Mouse (Mus musculus): Measurements from ENCODE around the gene Olfr370. TPM values are rescaled to one million over a fixed set of nuclear protein-coding genes. Genes with fewer than 3 reads are reported as not detected.

Olfr370 gene
- polyA plus RNA-seq, 1 experiment from 2014 or later = 0.09 TPM

DNA sequence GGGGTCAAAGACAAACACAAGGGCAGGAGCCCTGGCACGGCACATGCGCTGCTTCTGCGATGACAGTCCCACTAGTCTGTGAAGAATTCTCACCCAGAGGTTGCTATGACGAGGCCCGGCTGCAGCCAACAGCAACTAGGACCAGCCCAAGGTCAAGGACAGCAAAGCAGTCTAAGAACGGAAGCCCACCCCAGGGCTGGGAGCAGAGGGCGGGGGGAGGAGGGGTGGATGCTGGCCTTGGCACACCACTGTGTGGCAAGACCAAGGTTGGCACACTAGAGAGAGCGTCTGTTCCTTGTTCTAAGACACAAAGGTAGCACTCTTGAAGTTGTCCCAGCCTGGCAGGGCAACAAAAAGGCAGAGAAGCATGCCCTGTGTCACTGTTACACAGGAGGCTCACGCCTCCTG lies 41.8 kb downstream of the Olfr370 start:
- Histone ChIP-seq H3K9me3 (no peaks in the 10 kb centered on the region), H3K4me1 (replicated peaks) (peaks cover 75% of the 10 kb centered on the region), H3K4me2 (no peak overlapping the region), H3K27ac (peak overlapping the region; percentile 5; the same call in 1 of the 2 replicates), H3K4me3 (no peak overlapping the region), H3K36me3 (peaks cover 23% of the 10 kb centered on the region), H3K9ac (peak overlapping the region; percentile 14; the same call in 1 of the 2 replicates), H3K27me3 (no peaks in the 10 kb centered on the region)
- 58% methylated on average over 9 of the region's 9 CpGs for WGBS
- ATAC-seq (ENCODE audit: low FRiP score) = no peak

DNA sequence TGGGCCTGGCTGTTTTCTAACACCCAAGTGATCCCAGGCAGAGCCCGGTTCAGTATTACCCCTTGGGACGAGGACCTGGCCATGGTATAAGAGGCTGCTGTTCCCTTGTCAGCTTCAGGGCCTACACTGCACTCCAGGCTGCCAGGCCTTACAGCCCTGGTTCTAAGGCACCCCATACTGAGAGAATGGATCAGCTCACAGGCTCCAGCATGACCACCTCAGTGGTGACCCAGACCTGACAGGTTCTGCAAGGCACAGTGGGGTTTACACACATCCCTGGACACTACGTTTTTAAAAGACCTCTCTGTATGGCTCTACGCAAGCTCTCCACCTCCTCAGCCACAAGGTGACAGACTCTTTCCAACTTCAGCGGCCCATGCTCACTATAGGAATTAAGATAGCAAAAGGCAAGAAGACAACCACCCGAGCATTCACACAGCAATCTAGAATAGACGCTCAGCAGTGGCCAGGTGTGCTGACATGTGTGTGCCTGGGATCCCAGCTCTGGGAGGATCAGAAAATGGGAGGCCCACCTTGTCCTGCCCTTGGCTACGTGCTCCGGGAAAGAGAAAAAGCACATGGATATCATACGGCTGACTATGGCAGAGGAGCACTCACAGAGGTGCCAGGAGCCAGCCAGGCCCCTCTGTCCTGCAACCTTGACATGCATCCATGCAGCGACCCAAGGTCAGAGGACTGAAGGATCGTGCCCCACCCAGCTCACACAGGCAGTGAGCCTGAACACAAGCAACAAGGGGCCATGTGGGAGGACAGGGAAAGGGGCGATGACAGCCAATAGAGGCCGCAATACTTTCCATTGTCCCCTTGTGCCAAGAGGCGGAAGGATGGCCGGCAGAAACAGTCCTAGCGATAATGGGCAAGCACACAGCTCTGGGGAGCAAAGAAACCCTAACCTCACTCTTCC lies 42.8 kb downstream of the Olfr370 start:
- H3K27me3 ChIP-seq = no peaks in the 10 kb centered on the region
- no peak overlapping the region for H3K4me3 ChIP-seq
- H3K9me3 ChIP-seq = no peaks in the 10 kb centered on the region
- peaks cover 86% of the 10 kb centered on the region for H3K4me1 ChIP-seq (replicated peaks)
- no peak overlapping the region for H3K4me2 ChIP-seq
- H3K36me3 ChIP-seq = peaks cover 14% of the 10 kb centered on the region
- no peak for ATAC-seq (ENCODE audit: low FRiP score)
- peak overlapping the region; percentile 37; the same call in 1 of the 2 replicates for H3K27ac ChIP-seq
- peak overlapping the region; percentile 43 for H3K9ac ChIP-seq
- 73% methylated on average over 17 of the region's 17 CpGs for WGBS

DNA sequence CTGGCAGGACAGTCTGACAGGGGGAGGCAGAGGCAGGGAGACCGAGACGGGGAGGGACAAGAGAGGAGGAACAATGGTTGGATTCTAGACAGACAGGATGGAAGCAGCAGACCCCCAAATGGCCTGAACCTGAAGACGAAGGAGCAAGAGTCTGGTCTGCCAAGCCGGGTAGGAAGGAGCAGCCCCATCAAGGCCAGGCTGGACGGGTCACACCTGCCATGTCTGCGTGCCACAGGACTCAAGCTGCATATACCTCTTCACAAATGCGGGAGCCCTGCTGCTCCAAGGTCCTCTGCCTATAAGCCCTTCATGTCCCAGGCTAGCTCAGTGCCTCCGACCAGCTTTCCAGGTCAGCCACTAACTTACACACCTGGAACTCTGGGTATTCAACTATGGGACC lies 44.1 kb downstream of the Olfr370 start:
- 84% methylated on average over 8 of the region's 8 CpGs for WGBS
- H3K27me3 ChIP-seq = no peaks in the 10 kb centered on the region
- peak overlapping the region; percentile 37 for H3K27ac ChIP-seq
- no peak overlapping the region for H3K4me3 ChIP-seq
- 0 out of 2 replicates have a peak overlapping the region, but pooled peaks have one; percentile 58 for H3K9ac ChIP-seq
- ATAC-seq (ENCODE audit: low FRiP score) = no peak
- peaks cover 91% of the 10 kb centered on the region for H3K4me1 ChIP-seq (replicated peaks)
- H3K36me3 ChIP-seq = peaks cover 14% of the 10 kb centered on the region
- H3K9me3 ChIP-seq = no peaks in the 10 kb centered on the region
- no peak overlapping the region for H3K4me2 ChIP-seq

DNA sequence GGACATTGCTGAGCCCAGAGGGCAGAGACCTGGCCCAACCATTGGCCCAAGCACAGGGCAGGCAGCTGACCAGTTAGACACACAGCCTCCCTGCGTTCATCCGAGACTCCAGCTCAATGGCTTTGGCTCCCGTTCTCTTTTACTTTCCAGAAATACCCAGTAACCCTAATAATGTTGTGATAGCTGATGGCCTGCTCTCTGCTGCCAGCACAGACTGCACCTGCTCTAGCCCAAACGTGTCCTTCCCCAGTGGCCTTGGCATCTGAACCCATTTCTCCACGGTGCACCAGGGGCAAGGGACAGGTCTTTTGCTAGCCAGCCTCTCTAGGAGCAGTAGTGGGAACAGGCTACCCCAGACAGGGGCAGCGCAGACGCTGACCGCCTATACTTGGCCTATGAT lies 45.2 kb downstream of the Olfr370 start:
- H3K27ac ChIP-seq = no peak overlapping the region
- no peak overlapping the region for H3K4me3 ChIP-seq
- H3K36me3 ChIP-seq = peaks cover 15% of the 10 kb centered on the region
- H3K4me2 ChIP-seq = no peak overlapping the region
- 93% methylated on average over 8 of the region's 8 CpGs for WGBS
- H3K9me3 ChIP-seq = no peaks in the 10 kb centered on the region
- ATAC-seq (ENCODE audit: low FRiP score) = no peak
- H3K9ac ChIP-seq = no peak overlapping the region
- H3K4me1 ChIP-seq (replicated peaks) = peaks cover 91% of the 10 kb centered on the region
- H3K27me3 ChIP-seq = no peaks in the 10 kb centered on the region

DNA sequence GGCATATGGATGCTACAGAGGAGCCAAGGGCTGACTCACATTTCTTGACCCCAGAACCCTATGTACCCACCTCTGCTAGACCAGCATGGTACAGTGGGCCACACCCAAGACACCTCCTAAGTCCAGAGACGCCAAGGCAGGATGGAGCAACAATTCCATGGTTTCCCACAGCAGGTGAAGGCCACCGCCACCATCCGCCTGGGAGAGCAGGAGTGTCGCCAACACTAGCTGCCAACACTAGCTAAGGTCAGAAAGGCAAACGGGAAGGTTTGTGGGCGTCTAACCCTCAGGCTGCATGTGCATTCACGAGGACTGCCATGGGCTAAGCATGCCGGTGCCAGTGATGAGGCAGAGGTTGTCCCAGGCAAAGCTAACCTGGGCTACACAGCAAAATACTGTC lies 46.6 kb downstream of the Olfr370 start:
- Histone ChIP-seq H3K36me3 (peaks cover 23% of the 10 kb centered on the region), H3K4me3 (no peak overlapping the region), H3K4me1 (replicated peaks) (peaks cover 81% of the 10 kb centered on the region), H3K4me2 (no peak overlapping the region), H3K27ac (no peak overlapping the region), H3K9me3 (no peaks in the 10 kb centered on the region), H3K27me3 (no peaks in the 10 kb centered on the region), H3K9ac (no peak overlapping the region)
- no peak for ATAC-seq (ENCODE audit: low FRiP score)
- WGBS = 87% methylated on average over 8 of the region's 8 CpGs

GRCm38 (mm10) chr8:83583236-83583635 lies 47.7 kb downstream of the Olfr370 start:
- ATAC-seq (ENCODE audit: low FRiP score) = no peak
- Histone ChIP-seq H3K4me3 (no peak overlapping the region), H3K9me3 (no peaks in the 10 kb centered on the region), H3K4me1 (replicated peaks) (peaks cover 83% of the 10 kb centered on the region), H3K27me3 (no peaks in the 10 kb centered on the region), H3K9ac (peak overlapping the region; percentile 16; the same call in 1 of the 2 replicates), H3K36me3 (peaks cover 31% of the 10 kb centered on the region), H3K27ac (no peak overlapping the region), H3K4me2 (no peak overlapping the region)
- WGBS = 90% methylated on average over 15 of the region's 15 CpGs

- H3K4me1 ChIP-seq (replicated peaks) = peaks cover 83% of the 10 kb centered on the region
- ATAC-seq (ENCODE audit: low FRiP score) = no peak
- peaks cover 34% of the 10 kb centered on the region for H3K36me3 ChIP-seq
- H3K4me2 ChIP-seq = no peak overlapping the region
- no peaks in the 10 kb centered on the region for H3K9me3 ChIP-seq
- no peaks in the 10 kb centered on the region for H3K27me3 ChIP-seq
- no peak overlapping the region for H3K4me3 ChIP-seq
- no peak overlapping the region for H3K9ac ChIP-seq
- 86% methylated on average over 1 of the region's 1 CpGs for WGBS
- H3K27ac ChIP-seq = no peak overlapping the region
These were observed 49.2 kb downstream of the Olfr370 start for GRCm38 (mm10) chr8:83584771-83585170.

- 90% methylated on average over 3 of the region's 3 CpGs for WGBS
- no peak overlapping the region for H3K4me3 ChIP-seq
- no peak overlapping the region for H3K9ac ChIP-seq
- ATAC-seq (ENCODE audit: low FRiP score) = no peak
- H3K4me2 ChIP-seq = no peak overlapping the region
- no peak overlapping the region for H3K27ac ChIP-seq
- peaks cover 83% of the 10 kb centered on the region for H3K4me1 ChIP-seq (replicated peaks)
- peaks cover 38% of the 10 kb centered on the region for H3K36me3 ChIP-seq
- H3K9me3 ChIP-seq = no peaks in the 10 kb centered on the region
- no peaks in the 10 kb centered on the region for H3K27me3 ChIP-seq
These were observed 49.8 kb downstream of the Olfr370 start for GRCm38 (mm10) chr8:83585333-83585732.

GRCm38 (mm10) chr8:83587644-83588043 lies 52.1 kb downstream of the Olfr370 start:
- 90% methylated on average over 6 of the region's 6 CpGs for WGBS
- ATAC-seq (ENCODE audit: low FRiP score) = no peak
- no peak overlapping the region; the same call in 1 of the 2 replicates for H3K9ac ChIP-seq

GRCm38 (mm10) chr8:83588886-83589285 lies 53.3 kb downstream of the Olfr370 start:
- Histone ChIP-seq H3K4me2 (no peak overlapping the region), H3K4me1 (replicated peaks) (peaks cover 82% of the 10 kb centered on the region), H3K9ac (no peak overlapping the region), H3K9me3 (no peaks in the 10 kb centered on the region), H3K27ac (no peak overlapping the region), H3K4me3 (no peak overlapping the region), H3K36me3 (peaks cover 32% of the 10 kb centered on the region), H3K27me3 (no peaks in the 10 kb centered on the region)
- WGBS = 94% methylated on average over 5 of the region's 5 CpGs
- ATAC-seq (ENCODE audit: low FRiP score) = no peak

More at GRCm38 (mm10) chr8:83587644-83588043, 52.1 kb downstream of the Olfr370 start:
- H3K4me2 ChIP-seq = no peak overlapping the region
- H3K27me3 ChIP-seq = no peaks in the 10 kb centered on the region
- no peak overlapping the region for H3K27ac ChIP-seq
- no peaks in the 10 kb centered on the region for H3K9me3 ChIP-seq
- no peak overlapping the region for H3K4me3 ChIP-seq
- H3K4me1 ChIP-seq (replicated peaks) = peaks cover 86% of the 10 kb centered on the region
- peaks cover 38% of the 10 kb centered on the region for H3K36me3 ChIP-seq

- Histone ChIP-seq H3K9me3 (no peaks in the 10 kb centered on the region), H3K4me1 (replicated peaks) (peaks cover 69% of the 10 kb centered on the region), H3K36me3 (peaks cover 24% of the 10 kb centered on the region), H3K9ac (peak overlapping the region; percentile 39; the same call in 1 of the 2 replicates), H3K27ac (no peak overlapping the region), H3K4me2 (peak overlapping the region; percentile 90), H3K4me3 (0 out of 2 replicates have a peak overlapping the region, but pooled peaks have one; percentile 98), H3K27me3 (no peaks in the 10 kb centered on the region)
- 86% methylated on average over 7 of the region's 7 CpGs for WGBS
- no peak for ATAC-seq (ENCODE audit: low FRiP score)
These were observed 55.0 kb downstream of the Olfr370 start for GRCm38 (mm10) chr8:83590488-83591023.

DNA sequence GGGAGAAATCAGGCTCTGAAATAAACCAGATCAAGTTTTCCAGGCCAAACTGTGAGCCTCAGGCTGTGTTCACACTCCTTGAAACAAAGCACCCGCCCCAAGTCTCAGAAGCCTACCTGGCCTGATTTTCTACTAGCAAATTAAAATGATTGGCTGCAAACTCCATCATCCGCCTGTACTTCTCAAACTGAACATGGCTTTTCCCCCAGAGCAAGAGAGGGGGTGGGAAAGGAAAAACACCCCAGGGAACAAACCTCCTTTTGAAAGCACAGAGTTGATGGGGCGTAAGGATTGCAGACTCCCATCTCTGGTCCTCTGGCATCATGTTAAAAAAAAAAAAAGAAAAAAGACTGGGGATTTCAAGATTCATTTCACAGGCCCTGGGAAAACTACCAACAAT lies 57.1 kb downstream of the Olfr370 start:
- Histone ChIP-seq H3K36me3 (peaks cover 12% of the 10 kb centered on the region), H3K4me1 (replicated peaks) (peaks cover 58% of the 10 kb centered on the region), H3K9me3 (no peaks in the 10 kb centered on the region), H3K27me3 (no peaks in the 10 kb centered on the region), H3K4me2 (peak overlapping the region; percentile 90), H3K4me3 (peak overlapping the region; percentile 98), H3K27ac (no peak overlapping the region), H3K9ac (peak overlapping the region; percentile 98)
- WGBS = 57% methylated on average over 3 of the region's 3 CpGs
- no peak for ATAC-seq (ENCODE audit: low FRiP score)
